Mouse (Mus musculus): ENCODE data around the gene Smg9. TPM values are rescaled to one million over a fixed set of nuclear protein-coding genes. Genes with fewer than 3 reads are reported as not detected.
A peak's percentile ranks its signal among the peaks of the same experiment; 100 is the strongest.
"Not testable (repeated sequence)": the region's sequence is repeated elsewhere in the genome, so short reads cannot be mapped to it uniquely, and the experiment has no call there.

The Smg9 gene
- total RNA-seq, 2 experiments from 2014 or later = 17.8 to 21.1 TPM

DNA sequence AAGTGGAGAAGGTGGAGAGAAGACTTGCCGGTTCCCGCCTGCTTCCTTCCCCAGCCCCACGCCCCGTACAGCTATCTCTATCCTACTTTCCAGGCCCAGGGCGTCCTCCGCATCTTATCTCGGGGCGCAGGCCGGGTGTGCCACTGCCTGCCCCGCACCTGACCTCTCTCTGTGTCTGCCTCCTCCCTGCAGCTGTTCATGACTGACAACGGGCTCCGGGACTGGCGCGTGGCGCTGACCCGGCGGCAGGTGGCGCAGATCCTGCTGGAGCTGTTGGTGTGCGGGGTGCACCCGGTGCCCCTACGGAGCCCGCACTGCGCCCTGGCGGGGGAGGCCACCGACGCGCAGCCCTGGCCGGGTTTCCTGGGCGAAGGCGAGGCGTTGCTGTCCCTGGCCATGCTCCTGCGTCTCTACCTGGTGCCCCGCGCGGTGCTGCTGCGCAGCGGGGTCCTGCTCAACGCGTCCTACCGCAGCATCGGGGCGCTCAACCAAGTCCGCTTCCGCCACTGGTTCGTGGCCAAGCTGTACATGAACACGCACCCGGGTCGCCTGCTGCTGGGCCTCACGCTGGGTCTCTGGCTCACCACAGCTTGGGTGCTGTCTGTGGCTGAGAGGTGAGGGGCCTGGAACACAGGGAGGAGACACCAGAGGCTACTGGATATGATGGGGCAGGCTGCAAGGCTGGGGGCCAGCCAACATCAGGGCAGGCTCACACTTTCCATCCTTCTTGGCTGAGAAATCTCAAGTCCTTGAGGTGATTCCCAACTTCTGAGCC lies 22.1 kb upstream of the Smg9 start:
- DNase-seq = peak; percentile 64 to 75

DNA sequence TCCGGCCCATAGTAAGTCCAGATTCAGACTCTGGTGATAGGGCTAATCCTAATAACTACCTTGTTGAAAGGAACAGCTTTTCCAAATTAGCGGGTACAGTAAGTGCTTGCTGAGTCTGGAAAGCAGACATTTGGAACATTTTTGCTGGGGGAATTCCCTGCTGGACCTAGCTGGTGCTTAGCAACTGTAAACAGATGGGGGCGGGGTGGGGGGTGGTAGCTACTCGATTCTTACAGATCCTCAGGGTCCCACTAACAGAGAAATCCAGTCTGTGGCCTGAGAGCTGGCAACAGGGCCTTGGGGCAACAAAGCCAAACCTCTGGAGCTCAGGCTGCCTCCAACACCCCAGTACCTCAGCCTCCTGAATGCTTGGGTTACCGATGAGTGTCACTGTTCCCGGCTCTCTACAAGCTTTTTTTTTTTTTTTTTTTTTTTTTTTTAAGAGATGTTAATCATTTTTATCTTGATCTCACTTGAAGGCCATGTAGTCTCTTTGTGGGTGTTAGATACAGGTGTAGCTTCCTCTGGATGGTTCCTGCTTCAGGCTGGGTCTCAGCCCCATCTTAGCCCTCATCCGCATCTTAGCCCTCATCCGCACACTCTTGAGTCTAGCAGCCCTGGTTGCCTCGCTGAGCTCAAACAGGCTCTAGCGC lies 21.2 kb upstream of the Smg9 start:
- no peak for DNase-seq

GRCm38 (mm10) chr7:24379934-24380333 lies 19.5 kb upstream of the Smg9 start:
- DNase-seq = no peak

- DNase-seq = no peak
Observed at GRCm38 (mm10) chr7:24380370-24380769, 19.0 kb upstream of the Smg9 start.

GRCm38 (mm10) chr7:24382730-24383372 lies 16.6 kb upstream of the Smg9 start:
- no peak for DNase-seq

DNA sequence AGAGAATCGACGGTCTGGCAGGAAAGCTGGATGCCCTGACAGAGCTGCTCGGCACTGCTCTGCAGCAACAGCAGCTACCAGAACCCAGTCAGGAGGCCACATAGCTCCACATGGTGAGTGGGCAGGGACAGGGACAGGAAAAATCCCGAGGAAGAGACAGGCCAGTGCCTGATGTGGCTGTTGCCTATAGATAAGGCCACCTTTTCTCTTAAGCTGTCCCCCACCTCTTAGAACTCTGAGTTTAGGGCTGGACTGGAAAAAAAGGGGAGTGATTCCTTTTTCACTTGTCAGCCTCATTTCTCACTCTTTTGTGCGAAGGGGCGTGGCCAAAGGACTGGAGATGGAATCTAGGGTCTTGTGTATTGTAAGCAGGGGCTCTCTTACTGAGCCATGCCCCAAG lies 15.3 kb upstream of the Smg9 start:
- DNase-seq = no peak

- DNase-seq = peak; percentile 75 to 86
Observed at GRCm38 (mm10) chr7:24384827-24385226, 14.6 kb upstream of the Smg9 start.

GRCm38 (mm10) chr7:24387059-24387556 lies 12.3 kb upstream of the Smg9 start:
- DNase-seq = peak; percentile 94 to 95

DNA sequence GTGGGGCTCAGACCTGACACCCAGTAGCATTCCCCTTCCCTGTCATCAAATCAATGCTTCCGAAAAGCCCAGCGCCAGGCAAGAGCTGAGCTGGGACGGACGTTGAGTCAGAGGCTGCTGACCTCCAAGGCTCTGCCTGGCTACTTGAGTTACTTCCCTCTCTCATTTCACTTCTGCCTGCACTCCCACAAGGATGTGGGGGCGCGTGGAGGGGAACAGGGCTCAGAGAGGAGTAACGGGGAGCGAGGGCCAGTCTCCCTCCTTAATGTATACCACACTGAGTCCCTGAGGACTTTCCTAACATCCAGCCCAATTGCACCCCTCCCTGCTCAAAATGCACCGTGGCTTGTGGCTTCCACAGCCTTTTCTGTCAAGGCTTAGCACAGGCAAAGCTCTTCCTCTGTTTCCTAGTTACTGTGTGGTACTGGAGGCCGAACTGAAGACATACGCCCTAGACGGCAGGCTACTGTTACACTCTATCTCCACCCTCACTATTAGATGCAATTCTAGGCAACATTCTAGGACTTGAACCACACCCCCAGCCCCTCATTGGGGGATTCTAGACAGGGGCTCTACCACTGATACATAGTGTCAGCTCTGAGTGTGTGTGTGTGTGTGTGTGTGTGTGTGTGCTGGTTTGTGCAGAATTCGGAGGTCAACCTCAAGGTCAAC lies 9.8 kb upstream of the Smg9 start:
- peak; percentile 48 to 55 for DNase-seq

DNA sequence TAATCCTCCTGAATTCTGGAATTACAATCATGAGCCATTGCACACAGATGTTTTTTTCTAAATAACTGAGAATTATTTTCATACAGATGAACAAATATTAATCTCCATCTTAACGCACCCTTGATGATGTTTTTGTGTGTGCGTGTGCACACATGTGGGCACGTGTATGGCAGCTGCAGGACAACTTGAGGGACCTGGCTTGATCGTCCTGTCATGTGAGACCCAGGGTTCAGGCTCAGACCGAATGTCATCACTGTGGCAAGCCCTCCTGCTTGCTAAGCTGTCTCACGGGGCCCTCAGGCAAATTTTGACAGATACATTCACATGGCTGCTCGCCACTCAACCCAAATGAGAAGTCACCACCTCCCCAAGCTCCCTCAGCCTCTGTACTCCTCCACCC lies 8.9 kb upstream of the Smg9 start:
- DNase-seq = no peak

DNA sequence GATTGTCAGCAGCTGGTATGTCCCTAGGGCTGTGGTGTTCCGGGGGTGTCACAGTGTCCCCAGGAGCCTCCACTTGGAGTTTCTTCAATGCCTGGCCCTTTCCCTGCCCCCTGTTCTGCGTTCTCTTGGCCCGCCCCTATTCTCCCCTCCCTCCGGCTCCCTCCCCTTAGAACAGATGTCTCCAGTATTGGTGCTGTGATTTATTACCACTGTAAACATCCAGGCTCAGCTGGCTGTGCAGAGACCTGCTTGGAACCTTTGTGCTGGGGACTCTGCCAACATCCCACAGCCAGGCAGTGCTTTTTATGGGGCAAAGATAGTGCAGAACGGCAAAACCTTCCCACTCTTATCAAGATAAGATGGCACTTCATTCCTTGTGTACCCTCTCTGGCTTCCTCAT lies 8.3 kb upstream of the Smg9 start:
- DNase-seq = peak in 1 of 2 experiments; percentile 47

DNA sequence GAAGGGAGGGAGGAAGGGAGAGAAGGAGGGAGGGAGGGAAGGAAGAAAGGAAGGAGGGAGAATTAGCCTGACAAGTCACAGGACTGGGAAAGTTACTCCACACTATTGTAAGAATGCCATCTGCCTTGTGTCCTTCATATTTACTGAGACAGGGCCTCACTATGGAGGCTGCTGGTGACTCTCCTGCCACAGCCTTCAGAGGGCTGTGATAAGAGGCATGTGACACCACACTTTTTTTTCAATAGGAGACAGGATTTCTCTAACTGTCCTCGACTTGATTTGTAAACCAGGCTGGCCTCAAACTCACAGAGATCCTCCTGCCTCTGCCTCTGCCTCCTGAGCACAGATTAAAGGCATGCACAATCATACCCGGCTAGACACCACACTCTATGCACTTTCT lies 7.7 kb upstream of the Smg9 start:
- no peak for DNase-seq

DNA sequence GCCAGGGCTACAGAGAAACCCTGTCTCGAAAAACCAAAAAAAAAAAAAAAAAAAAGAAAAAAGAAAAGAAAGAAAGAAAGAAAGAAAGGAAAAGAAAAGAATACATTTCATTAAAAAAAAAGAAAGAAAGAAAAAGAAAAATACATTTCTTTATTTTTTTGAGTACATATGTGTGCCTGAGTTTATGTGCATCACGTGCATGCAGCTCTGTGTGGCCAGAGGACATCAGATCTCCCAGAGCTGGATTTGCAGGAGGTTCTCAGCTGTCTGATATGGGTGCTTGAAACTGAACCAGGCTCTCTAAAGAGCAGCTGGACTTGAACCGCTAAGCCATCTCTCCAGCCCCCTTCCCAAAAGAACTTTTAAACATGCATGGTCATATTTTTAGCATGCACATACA lies 5.4 kb upstream of the Smg9 start:
- DNase-seq = no peak

- DNase-seq = no peak
Observed at GRCm38 (mm10) chr7:24394475-24395161, 4.8 kb upstream of the Smg9 start.

DNA sequence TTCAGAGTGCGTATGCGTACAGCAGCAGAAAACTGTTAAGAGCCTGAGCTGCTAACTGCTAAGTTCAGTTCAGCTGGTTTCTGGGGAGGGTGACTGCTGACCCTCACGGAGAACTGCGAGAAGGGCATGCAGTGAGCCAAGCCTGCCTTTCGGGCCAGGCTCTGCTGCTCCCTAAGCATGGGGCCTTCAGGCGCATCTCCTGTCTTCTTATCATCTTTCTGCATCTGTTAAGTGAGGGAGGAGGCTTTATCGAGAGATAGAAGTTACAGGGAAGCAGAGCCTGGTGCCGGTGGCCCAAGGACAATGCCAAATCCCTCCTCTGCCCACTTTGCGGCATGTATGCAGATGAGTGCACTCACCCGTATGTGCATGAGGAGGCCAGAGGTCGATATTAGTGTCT lies 2.6 kb upstream of the Smg9 start:
- DNase-seq = no peak

GRCm38 (mm10) chr7:24398364-24398913 lies 980 bp upstream of the Smg9 start:
- no peak for DNase-seq

DNA sequence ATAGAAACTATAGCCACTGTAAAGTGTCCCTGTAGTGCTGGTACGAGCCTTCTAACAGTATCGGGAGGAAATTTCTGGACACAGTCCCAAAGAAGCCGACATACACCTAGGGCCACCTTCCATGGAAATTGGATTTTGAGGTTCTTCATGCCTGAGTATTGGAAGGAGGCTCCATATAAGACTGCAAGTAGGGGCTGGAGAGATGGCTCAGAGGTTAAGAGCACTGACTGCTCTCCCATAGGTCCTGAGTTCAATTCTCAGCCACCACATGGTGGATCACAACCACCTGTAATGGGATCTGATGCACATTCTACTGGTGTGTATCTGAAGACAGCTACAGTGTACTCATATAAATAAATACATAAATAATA lies 648 bp downstream of the Smg9 start:
- DNase-seq = no peak

DNA sequence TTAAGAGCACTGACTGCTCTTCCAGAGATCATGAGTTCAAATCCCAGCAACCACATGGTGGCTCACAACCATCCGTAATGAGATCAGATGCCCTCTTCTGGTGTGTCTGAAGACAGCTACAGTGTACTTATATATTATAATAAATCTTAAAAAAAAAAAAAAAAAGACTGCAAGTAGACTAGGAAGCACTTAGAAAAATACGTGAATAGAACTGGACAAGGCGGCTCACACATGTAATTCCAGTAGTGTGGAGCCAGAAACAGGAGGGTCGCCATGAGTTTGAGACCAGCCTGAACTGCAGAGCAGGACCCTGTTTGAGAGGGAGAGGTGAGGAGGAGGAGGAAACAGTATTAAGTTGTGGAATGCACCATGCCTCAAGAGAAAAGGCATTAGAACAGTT lies 1.1 kb downstream of the Smg9 start:
- DNase-seq = not testable (repeated sequence)

- no peak for DNase-seq
Observed at GRCm38 (mm10) chr7:24402851-24403250, 3.4 kb downstream of the Smg9 start.

GRCm38 (mm10) chr7:24405649-24406048 lies 6.2 kb downstream of the Smg9 start:
- DNase-seq = no peak

- DNase-seq = peak; percentile 68 to 83
Observed at GRCm38 (mm10) chr7:24406528-24407344, 7.3 kb downstream of the Smg9 start.
